Mouse (Mus musculus) liver, adult 2 months (tissue): ENCODE measurements around the gene BC024978. TPM values are rescaled to one million over a fixed set of nuclear protein-coding genes. Genes with fewer than 3 reads are reported as not detected.

Source experiments
- DNase-seq: peaks from one replicate; pipeline ENCODE4 v3.0.0-alpha.2; 2011; ENCODE audit warnings: low read depth, low spot score; ENCODE audit errors: extremely low read depth
- H3K27ac ChIP-seq: fragments of 200-500 bp; replicated peaks from 2 replicates; pipeline ENCODE4 v1.5.1; 2012; ENCODE audit warnings: low read depth, mild to moderate bottlenecking, control low read depth, inconsistent platforms, low read length; ENCODE audit not compliant: insufficient read depth
- H3K27me3 ChIP-seq: fragments of 200-500 bp; 2 replicates; pipeline ENCODE4 v1.6.1; 2012; ENCODE audit warnings: mild to moderate bottlenecking, moderate library complexity, low read length, inconsistent platforms; ENCODE audit not compliant: control insufficient read depth, insufficient read depth
- H3K36me3 ChIP-seq: fragments of 200-500 bp; 2 replicates; pipeline ENCODE4 v1.6.1; 2012; ENCODE audit warnings: low read length, inconsistent platforms; ENCODE audit not compliant: control insufficient read depth, insufficient read depth
- H3K4me1 ChIP-seq: fragments of 200-500 bp; 2 replicates; pipeline ENCODE4 v1.6.1; 2011; ENCODE audit warnings: low read length; ENCODE audit not compliant: control insufficient read depth, insufficient read depth
- H3K4me3 ChIP-seq: fragments of 200-500 bp; 2 replicates; pipeline ENCODE4 v1.5.1; 2011; ENCODE audit warnings: low read depth, mild to moderate bottlenecking, control low read depth, low read length, moderate library complexity; ENCODE audit not compliant: insufficient read depth
- H3K79me2 ChIP-seq: fragments of 200-500 bp; 2 replicates; pipeline ENCODE4 v1.6.1; 2012; ENCODE audit warnings: inconsistent platforms, mild to moderate bottlenecking, low read length, moderate library complexity; ENCODE audit not compliant: control insufficient read depth, insufficient read depth
- H3K9ac ChIP-seq: fragments of 200-500 bp; 2 replicates; pipeline ENCODE4 v1.6.1; 2012; ENCODE audit warnings: low read depth, mild to moderate bottlenecking, control low read depth, inconsistent platforms, low read length
- CTCF ChIP-seq: fragments of 200-500 bp; IDR thresholded peaks from 2 replicates; pipeline ENCODE4 v1.5.1; 2011; ENCODE audit warnings: low read depth, low read length, control low read depth
- POLR2A ChIP-seq: fragments of 200-500 bp; IDR thresholded peaks from 2 replicates; pipeline ENCODE4 v1.6.1; 2011; ENCODE audit warnings: low read length, control low read depth; ENCODE audit not compliant: insufficient read depth; ENCODE audit errors: extremely low read depth
- WGBS: fragments of 180-500 bp; shearing (Covaris S2); methylation state at CpG from one replicate; pipeline ENCODE4 v1.1.7; 2018; 5-methylcytosine and 5-hydroxymethylcytosine counted together
- polyA plus RNA-seq: library from polyadenylated mRNA; depleted of rRNA; stranded (reverse); fragments of >200 nt; gene quantifications from 2 replicates; pipeline ENCODE4 v1.2.3, GENCODE M21; 2012
- total RNA-seq: library from RNA; depleted of rRNA; stranded (reverse); fragments of >200 nt; gene quantifications from 2 replicates; pipeline ENCODE4 v1.2.3, GENCODE M21; 2014

Gene BC024978
- total and polyA plus RNA-seq, 2 experiments: 3.9 to 13.8 TPM

GRCm38 (mm10) chr7:27167475-27168094, 28.0 kb upstream of the BC024978 start:
- Histone ChIP-seq H3K79me2 (peaks cover 4% of the 10 kb centered on the region; the same call in 1 of the 2 replicates), H3K27ac (peak overlapping the region; percentile 93), H3K4me1 (peaks cover 26% of the 10 kb centered on the region), H3K9ac (peak overlapping the region; percentile 54), H3K4me3 (peak overlapping the region; percentile 20; the same call in 1 of the 2 replicates), H3K36me3 (no peaks in the 10 kb centered on the region), H3K27me3 (no peaks in the 10 kb centered on the region)
- peak; percentile 44 for DNase-seq
- TF ChIP-seq CTCF: no peak
- TF ChIP-seq POLR2A: no peak
- WGBS: 56% methylated on average over 11 of the region's 11 CpGs

- no peaks in the 10 kb centered on the region for H3K36me3 ChIP-seq
- WGBS: 65% methylated on average over 5 of the region's 5 CpGs
- no peaks in the 10 kb centered on the region for H3K27me3 ChIP-seq
- H3K79me2 ChIP-seq: peaks cover 4% of the 10 kb centered on the region; the same call in 1 of the 2 replicates
- peaks cover 19% of the 10 kb centered on the region for H3K4me1 ChIP-seq
- H3K9ac ChIP-seq: no peak overlapping the region
- H3K27ac ChIP-seq: no peak overlapping the region
- no peak overlapping the region for H3K4me3 ChIP-seq
- TF ChIP-seq CTCF (no peak), POLR2A (no peak)
- DNase-seq: no peak
Measured at GRCm38 (mm10) chr7:27168371-27168770, 27.2 kb upstream of the BC024978 start.

DNA sequence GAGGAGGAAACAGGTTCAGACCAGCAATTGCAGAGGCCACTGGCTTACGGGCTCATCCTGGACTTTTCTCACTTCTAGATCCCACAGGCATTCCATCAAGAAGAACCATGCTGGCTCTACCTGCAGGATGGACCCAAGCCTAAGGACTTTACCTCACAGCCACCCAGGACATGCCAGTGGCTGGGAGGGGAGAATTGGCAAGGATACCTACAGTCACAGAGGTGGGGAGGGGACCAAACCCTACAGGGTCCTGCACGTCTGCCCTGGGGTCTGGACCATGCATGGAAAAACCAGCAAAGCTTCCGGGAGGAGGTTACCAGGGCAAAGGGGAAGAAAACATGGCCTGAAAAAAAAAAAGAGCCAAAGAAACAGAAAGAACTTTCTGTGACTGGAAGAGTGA, 24.6 kb upstream of the BC024978 start:
- Histone ChIP-seq H3K4me3 (no peak overlapping the region), H3K27ac (no peak overlapping the region), H3K9ac (no peak overlapping the region), H3K36me3 (no peaks in the 10 kb centered on the region; the same call in 1 of the 2 replicates), H3K27me3 (no peaks in the 10 kb centered on the region), H3K79me2 (no peaks in the 10 kb centered on the region), H3K4me1 (peaks cover 8% of the 10 kb centered on the region; the same call in 1 of the 2 replicates)
- WGBS: 92% methylated on average over 3 of the region's 3 CpGs
- no peak for DNase-seq
- TF ChIP-seq CTCF: no peak
- TF ChIP-seq POLR2A: no peak

- Histone ChIP-seq H3K36me3 (no peaks in the 10 kb centered on the region; the same call in 1 of the 2 replicates), H3K4me3 (no peak overlapping the region), H3K27ac (no peak overlapping the region), H3K4me1 (peaks cover 5% of the 10 kb centered on the region; the same call in 1 of the 2 replicates), H3K27me3 (no peaks in the 10 kb centered on the region), H3K9ac (no peak overlapping the region), H3K79me2 (no peaks in the 10 kb centered on the region)
- 96% methylated on average over 15 of the region's 15 CpGs for WGBS
- DNase-seq: no peak
- no peak for TF ChIP-seq CTCF
- no peak for TF ChIP-seq POLR2A
Measured at GRCm38 (mm10) chr7:27174496-27174895, 21.1 kb upstream of the BC024978 start.

- H3K9ac ChIP-seq: no peak overlapping the region
- no peak overlapping the region for H3K4me3 ChIP-seq
- no peaks in the 10 kb centered on the region for H3K27me3 ChIP-seq
- H3K36me3 ChIP-seq: no peaks in the 10 kb centered on the region; the same call in 1 of the 2 replicates
- H3K79me2 ChIP-seq: no peaks in the 10 kb centered on the region
- H3K4me1 ChIP-seq: peaks cover 8% of the 10 kb centered on the region
- WGBS: 87% methylated on average over 7 of the region's 7 CpGs
- H3K27ac ChIP-seq: no peak overlapping the region
- no peak for DNase-seq
- no peak for TF ChIP-seq CTCF
- TF ChIP-seq POLR2A: no peak
Measured at GRCm38 (mm10) chr7:27174896-27175295, 20.7 kb upstream of the BC024978 start.

- H3K27me3 ChIP-seq: no peaks in the 10 kb centered on the region
- H3K4me3 ChIP-seq: peak overlapping the region; percentile 81; the same call in 1 of the 2 replicates
- peak overlapping the region; percentile 78 for H3K27ac ChIP-seq
- no peaks in the 10 kb centered on the region; the same call in 1 of the 2 replicates for H3K36me3 ChIP-seq
- WGBS: 7% methylated on average over 4 of the region's 4 CpGs
- no peak for DNase-seq
- peaks cover 13% of the 10 kb centered on the region for H3K4me1 ChIP-seq
- TF ChIP-seq CTCF (no peak), POLR2A (no peak)
- no peaks in the 10 kb centered on the region for H3K79me2 ChIP-seq
- peak overlapping the region; percentile 4 for H3K9ac ChIP-seq
Measured at GRCm38 (mm10) chr7:27177942-27178323, 17.6 kb upstream of the BC024978 start.
